Mouse (Mus musculus) ES-Bruce4 (cell line): Measurements from ENCODE around the gene Ccnjl. TPM values are rescaled to one million over a fixed set of nuclear protein-coding genes. Genes with fewer than 3 reads are reported as not detected.
A peak's percentile ranks its signal among the peaks of the same experiment; 100 is the strongest.

ENCODE experiments used
- H3K27ac ChIP-seq: 2 replicates; pipeline ENCODE4 v1.5.1; 2012; ENCODE audit warnings: low read length, inconsistent platforms; ENCODE audit not compliant: insufficient read depth
- H3K27me3 ChIP-seq: 2 replicates; pipeline ENCODE4 v1.6.1; 2012; ENCODE audit warnings: mild to moderate bottlenecking, low read length, inconsistent platforms; ENCODE audit not compliant: control insufficient read depth, poor library complexity, insufficient read depth, severe bottlenecking
- H3K36me3 ChIP-seq: 2 replicates; pipeline ENCODE4 v1.6.1; 2012; ENCODE audit warnings: inconsistent platforms, mild to moderate bottlenecking, low read length, moderate library complexity; ENCODE audit not compliant: control insufficient read depth, poor library complexity, insufficient read depth, severe bottlenecking
- H3K4me1 ChIP-seq: one replicate; pipeline ENCODE4 v1.8.1; 2011; ENCODE audit warnings: low read length; ENCODE audit not compliant: control insufficient read depth, insufficient read depth
- H3K4me3 ChIP-seq: 2 replicates; pipeline ENCODE4 v1.5.1; 2011; ENCODE audit warnings: low read depth, mild to moderate bottlenecking, low read length
- H3K9ac ChIP-seq: 2 replicates; pipeline ENCODE4 v1.6.1; 2012; ENCODE audit warnings: low read depth, mild to moderate bottlenecking, inconsistent platforms; ENCODE audit not compliant: poor library complexity, severe bottlenecking
- H3K9me3 ChIP-seq: replicated peaks from 2 replicates; pipeline ENCODE4 v1.6.1; 2012; ENCODE audit warnings: mild to moderate bottlenecking, low read length, inconsistent platforms; ENCODE audit not compliant: control insufficient read depth, poor library complexity, insufficient read depth, severe bottlenecking
- CTCF ChIP-seq: IDR thresholded peaks from one replicate; pipeline ENCODE4 v1.8.1; 2011; ENCODE audit warnings: low read depth, low read length
- EP300 ChIP-seq: IDR thresholded peaks from 2 replicates; pipeline ENCODE4 v1.6.1; 2011; ENCODE audit warnings: low read depth, low read length; ENCODE audit not compliant: insufficient read depth
- POLR2A ChIP-seq: IDR thresholded peaks from one replicate; pipeline ENCODE4 v1.8.1; 2011; ENCODE audit warnings: low read length; ENCODE audit not compliant: insufficient read depth
- polyA plus RNA-seq: library from polyadenylated mRNA; stranded (reverse); fragments of >200 nt; gene quantifications from 2 replicates; pipeline ENCODE4 v1.2.4, GENCODE M21; 2011; ENCODE audit warnings: low read depth; ENCODE audit not compliant: missing spikeins, insufficient read depth, insufficient read length

The Ccnjl gene
- polyA plus RNA-seq, 1 experiment: 3.8 TPM

DNA sequence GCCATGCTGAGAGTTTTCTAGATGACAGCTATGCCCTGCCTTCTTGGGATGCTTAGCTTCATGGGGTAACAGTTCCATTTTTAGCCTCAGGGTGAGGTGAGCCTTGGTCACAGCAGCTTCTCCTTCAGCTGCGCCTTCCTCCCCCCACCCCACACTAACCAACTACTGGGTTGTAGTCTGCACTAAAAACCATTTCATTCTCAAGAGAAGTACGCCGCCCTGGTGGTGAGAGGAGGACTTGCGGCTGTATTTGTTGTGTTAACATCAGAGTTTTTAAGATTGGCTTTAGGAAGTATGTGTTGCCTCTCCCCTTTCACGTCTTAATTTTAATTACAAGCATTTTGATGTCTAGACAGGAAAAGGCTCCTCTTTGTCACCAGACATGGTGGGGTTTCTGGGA, 39.7 kb downstream of the Ccnjl start:
- H3K4me3 ChIP-seq: no peak overlapping the region
- H3K27ac ChIP-seq: no peak overlapping the region
- no peaks in the 10 kb centered on the region for H3K36me3 ChIP-seq
- H3K27me3 ChIP-seq: no peaks in the 10 kb centered on the region
- no peaks in the 10 kb centered on the region for H3K9me3 ChIP-seq
- TF ChIP-seq EP300: no peak
- peak; percentile 47 for TF ChIP-seq CTCF
- no peak for TF ChIP-seq POLR2A
- no peak overlapping the region for H3K9ac ChIP-seq
- peaks cover 9% of the 10 kb centered on the region for H3K4me1 ChIP-seq

DNA sequence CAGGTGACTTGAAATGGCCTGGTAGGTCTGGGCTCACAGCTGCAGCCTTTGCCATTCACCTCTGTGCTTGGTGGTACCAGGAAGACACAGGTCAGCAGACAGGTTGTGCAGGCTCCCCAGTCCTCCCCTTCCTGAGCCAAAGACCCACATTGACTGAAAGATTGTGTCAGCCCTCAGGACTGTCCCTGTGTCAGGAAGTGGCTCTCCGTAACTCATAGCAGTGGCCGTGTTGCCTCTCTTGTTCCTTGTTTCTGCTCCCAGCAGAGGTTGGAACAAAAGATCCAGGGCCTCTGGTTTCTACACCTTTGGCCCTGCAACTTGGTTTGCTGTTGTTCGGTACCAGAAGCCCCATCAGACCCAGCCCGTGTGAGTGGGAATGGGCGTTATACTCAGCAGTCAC, 40.6 kb downstream of the Ccnjl start:
- H3K9me3 ChIP-seq: no peaks in the 10 kb centered on the region
- H3K27me3 ChIP-seq: no peaks in the 10 kb centered on the region
- no peaks in the 10 kb centered on the region for H3K36me3 ChIP-seq
- no peak overlapping the region for H3K27ac ChIP-seq
- peaks cover 9% of the 10 kb centered on the region for H3K4me1 ChIP-seq
- H3K9ac ChIP-seq: no peak overlapping the region
- TF ChIP-seq POLR2A: no peak
- no peak for TF ChIP-seq EP300
- TF ChIP-seq CTCF: no peak
- no peak overlapping the region for H3K4me3 ChIP-seq

GRCm38 (mm10) chr11:43569595-43569994, 41.0 kb downstream of the Ccnjl start:
- peaks cover 9% of the 10 kb centered on the region for H3K4me1 ChIP-seq
- no peaks in the 10 kb centered on the region for H3K27me3 ChIP-seq
- H3K9me3 ChIP-seq: no peaks in the 10 kb centered on the region
- H3K27ac ChIP-seq: no peak overlapping the region
- H3K4me3 ChIP-seq: no peak overlapping the region
- no peaks in the 10 kb centered on the region for H3K36me3 ChIP-seq
- H3K9ac ChIP-seq: no peak overlapping the region
- no peak for TF ChIP-seq EP300
- no peak for TF ChIP-seq CTCF
- no peak for TF ChIP-seq POLR2A

DNA sequence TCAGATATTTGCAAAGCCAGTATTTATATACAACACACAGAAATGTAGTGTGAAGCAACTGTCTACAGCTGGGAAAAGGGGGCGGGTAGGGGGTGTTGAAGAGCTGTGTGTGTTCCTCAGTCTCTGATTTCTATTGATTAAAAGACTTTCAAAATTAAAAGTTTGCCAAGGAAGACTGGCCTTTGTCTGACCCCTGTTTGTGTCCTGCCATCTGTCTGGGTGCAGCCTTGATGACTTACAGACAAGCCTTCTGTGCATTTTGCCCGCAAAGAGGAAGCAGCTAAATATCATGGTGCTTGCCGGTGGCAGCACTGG, 46.4 kb downstream of the Ccnjl start:
- H3K4me1 ChIP-seq: peaks cover 10% of the 10 kb centered on the region
- TF ChIP-seq EP300: no peak
- no peak for TF ChIP-seq CTCF
- no peak for TF ChIP-seq POLR2A
- no peak overlapping the region for H3K9ac ChIP-seq
- no peak overlapping the region for H3K4me3 ChIP-seq
- H3K9me3 ChIP-seq: no peaks in the 10 kb centered on the region
- no peak overlapping the region for H3K27ac ChIP-seq
- no peaks in the 10 kb centered on the region for H3K36me3 ChIP-seq
- H3K27me3 ChIP-seq: no peaks in the 10 kb centered on the region

DNA sequence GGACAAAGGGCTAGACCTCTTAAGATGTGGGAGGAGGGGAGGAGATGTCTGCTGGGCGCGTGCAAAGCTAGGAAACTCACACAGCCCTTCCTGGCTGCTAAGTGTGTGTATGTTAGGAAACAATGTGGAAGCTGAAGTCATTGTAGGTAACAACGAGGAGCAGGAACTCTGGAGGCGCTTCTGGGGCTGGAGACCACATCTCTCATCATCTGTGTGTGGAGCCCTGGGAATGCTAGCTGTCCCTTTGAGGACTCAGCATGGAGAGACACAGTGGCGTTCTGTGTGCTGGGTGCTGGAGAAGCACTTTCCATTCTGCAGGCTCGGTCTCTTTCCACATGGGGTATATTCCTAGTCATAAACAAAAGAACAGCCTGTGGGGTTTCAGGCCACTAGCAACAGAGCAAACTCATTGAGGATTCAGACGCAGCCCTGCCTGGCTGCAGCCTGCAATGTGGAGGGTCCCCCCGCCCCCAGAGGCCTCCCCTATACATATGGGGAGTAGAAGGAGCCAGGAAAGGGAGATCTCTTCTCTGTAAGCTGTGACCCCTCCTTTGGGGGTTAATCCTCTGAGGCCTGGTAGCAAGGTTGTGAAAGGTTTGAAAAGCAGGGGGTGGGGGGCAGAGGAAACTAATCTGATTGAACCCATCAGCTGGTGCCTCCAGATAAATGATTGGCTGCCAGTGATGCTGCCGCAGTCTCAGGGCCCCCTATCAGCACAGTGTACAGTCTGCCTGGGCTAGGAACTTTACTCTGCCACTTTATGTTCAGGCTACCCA, 47.0 kb downstream of the Ccnjl start:
- H3K9me3 ChIP-seq: no peaks in the 10 kb centered on the region
- H3K36me3 ChIP-seq: no peaks in the 10 kb centered on the region
- TF ChIP-seq POLR2A (no peak), CTCF (no peak), EP300 (no peak)
- H3K27ac ChIP-seq: no peak overlapping the region
- H3K4me3 ChIP-seq: no peak overlapping the region
- peaks cover 9% of the 10 kb centered on the region for H3K4me1 ChIP-seq
- no peak overlapping the region for H3K9ac ChIP-seq
- H3K27me3 ChIP-seq: no peaks in the 10 kb centered on the region

DNA sequence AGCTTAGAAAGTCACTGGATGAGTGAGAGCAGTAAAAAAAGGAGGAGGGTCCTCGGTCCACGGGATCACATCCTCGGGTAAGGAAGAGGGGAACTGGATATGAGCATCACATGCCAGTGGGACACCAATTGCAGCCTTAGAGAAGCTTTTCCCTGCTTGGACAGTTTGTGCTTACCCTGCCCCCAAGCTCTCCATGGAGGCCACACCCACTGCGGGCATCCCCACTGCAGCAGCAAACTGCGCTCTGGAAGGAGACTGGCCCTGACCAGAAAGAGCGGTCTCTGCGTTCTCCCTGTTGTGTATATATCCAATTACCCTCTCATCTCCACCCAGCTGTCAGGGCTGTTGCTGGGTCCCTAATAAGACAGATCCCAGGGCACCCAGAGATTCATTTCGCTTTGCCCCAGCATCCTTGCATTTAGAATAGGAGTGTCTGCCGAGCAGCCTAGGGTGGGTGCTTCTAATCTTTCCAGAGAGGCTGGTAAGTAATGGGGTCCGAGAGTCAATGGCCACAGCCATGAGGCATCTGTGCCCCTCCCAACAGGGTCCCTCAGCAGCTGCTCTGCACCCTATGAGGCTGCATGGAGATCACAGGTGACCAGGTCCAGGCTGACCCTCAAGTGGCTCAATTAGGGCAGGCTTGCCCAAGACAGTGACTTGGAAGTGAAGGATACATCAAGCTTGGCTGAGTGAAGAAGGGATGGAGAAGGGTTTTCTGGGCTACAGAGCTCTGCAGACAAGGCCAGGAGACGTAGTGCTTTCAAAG, 49.3 kb downstream of the Ccnjl start:
- no peaks in the 10 kb centered on the region for H3K27me3 ChIP-seq
- H3K9ac ChIP-seq: no peak overlapping the region
- H3K27ac ChIP-seq: no peak overlapping the region
- no peaks in the 10 kb centered on the region for H3K9me3 ChIP-seq
- peaks cover 9% of the 10 kb centered on the region for H3K4me1 ChIP-seq
- H3K4me3 ChIP-seq: no peak overlapping the region
- TF ChIP-seq POLR2A: no peak
- no peak for TF ChIP-seq EP300
- no peak for TF ChIP-seq CTCF
- no peaks in the 10 kb centered on the region for H3K36me3 ChIP-seq
